Mouse (Mus musculus): ENCODE measurements around the gene Gm3625. TPM values are rescaled to one million over a fixed set of nuclear protein-coding genes. Genes with fewer than 3 reads are reported as not detected.

Gene Gm3625
- polyA plus RNA-seq (2021; fragmentation: Nextera tagmentation): not detected in 2 replicates
- long read RNA-seq, experiment 1: 0 reads
- long read RNA-seq, experiment 2, partial matches to known transcripts: 0 of 2 reads
- long read RNA-seq, experiment 2, other reads (novel, unspliced or antisense): 0 of 2 reads

GRCm38 (mm10) chr12:4592541-4593165 is at the start of gene Gm3625, which contains the start of gene Itsn2:
Gene Gm3625, minus strand, starts transcription at chr12:4592927.
Gene Itsn2, plus strand, starts transcription at chr12:4592638.

Other genes with a start within 250 kb of the Gm3625 start
- 36.8 and 38.3 TPM in 2 replicates for gene Ncoa1, start 115.7 kb downstream of the Gm3625 start, polyA plus RNA-seq (2021; fragmentation: Nextera tagmentation)
- gene Itsn2, start 289 bp downstream of the Gm3625 start, polyA plus RNA-seq (2021; fragmentation: Nextera tagmentation): 24.6 and 28.4 TPM in 2 replicates
- 0.15 and 0.29 TPM in 2 replicates for gene Fam228a, start 145.5 kb upstream of the Gm3625 start, polyA plus RNA-seq (2021; fragmentation: Nextera tagmentation)
- gene Pfn4, start 176.1 kb upstream of the Gm3625 start, polyA plus RNA-seq (2021; fragmentation: Nextera tagmentation): 20.5 and 22.1 TPM in 2 replicates
- 8.8 and 11.9 TPM in 2 replicates for gene Fam228b, start 176.3 kb upstream of the Gm3625 start, polyA plus RNA-seq (2021; fragmentation: Nextera tagmentation)
- 148 and 151 TPM in 2 replicates for gene Sf3b6, start 224.6 kb upstream of the Gm3625 start, polyA plus RNA-seq (2021; fragmentation: Nextera tagmentation)
- 78.4 and 87.8 TPM in 2 replicates for gene Fkbp1b, start 248.7 kb upstream of the Gm3625 start, polyA plus RNA-seq (2021; fragmentation: Nextera tagmentation)

All from layer of hippocampus, adult 6 months (tissue).